Mouse (Mus musculus) spleen, postnatal 36 days (tissue): ENCODE data around the gene Gm5861.
"Not testable (repeated sequence)": the region's sequence is repeated elsewhere in the genome, so short reads cannot be mapped to it uniquely, and the experiment has no call there.

Source experiments
- DNase-seq, 2 experiments: peaks; one replicate each; pipeline ENCODE4 v3.0.0; 2022; ENCODE audit warnings: low spot score in 2 of 2, mixed read lengths in 1 of 2

Gene Gm5861

DNA sequence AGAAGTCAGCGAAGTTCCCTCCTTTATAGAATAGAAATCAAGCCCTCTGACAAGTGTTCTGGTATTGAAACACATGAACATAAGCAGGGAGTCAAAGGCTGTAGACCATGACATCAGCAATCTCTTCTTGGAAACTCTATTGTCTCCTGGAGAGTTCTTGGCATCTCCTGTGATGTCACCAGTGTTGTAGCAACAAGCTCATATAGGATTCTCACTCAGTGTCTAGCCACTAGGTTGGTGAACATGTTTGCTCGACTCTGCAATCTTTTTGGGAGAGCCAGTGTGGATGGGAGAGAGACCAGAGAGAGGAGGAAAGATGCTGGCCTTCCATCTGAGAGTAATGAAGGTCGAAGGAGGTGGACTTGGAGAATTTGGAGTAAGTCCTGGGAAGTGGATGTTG lies at the start of gene Gm5861:
Gene Gm5861 (plus strand): TSS at position 301 of the 400 bp plus-strand sequence.
- not testable (repeated sequence) for DNase-seq

DNA sequence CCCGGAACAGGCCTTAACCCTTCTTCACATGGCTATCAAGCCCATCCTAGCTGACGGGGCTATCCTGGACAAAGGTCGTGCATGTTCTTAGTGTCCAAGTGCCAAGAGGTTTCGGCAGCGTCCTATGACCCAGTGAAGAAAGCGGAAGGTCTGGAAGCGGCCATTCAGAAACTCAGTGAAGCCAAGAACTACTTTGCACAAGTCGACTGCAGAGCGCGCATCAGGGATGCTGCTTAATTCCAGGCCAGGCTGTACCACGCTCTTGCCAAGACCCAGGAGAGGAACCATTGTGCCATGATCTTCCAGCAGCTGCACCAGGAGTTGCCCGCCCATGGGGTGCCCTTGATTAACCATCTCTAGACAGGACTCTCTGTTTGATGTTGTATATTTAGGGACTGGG lies 44.8 kb upstream of the Gm5861 start:
- peak in 1 of 2 experiments; percentile 1 for DNase-seq
